Mouse (Mus musculus) heart, postnatal 14 days (tissue): ENCODE data around the gene Ankrd7. TPM values are rescaled to one million over a fixed set of nuclear protein-coding genes. Genes with fewer than 3 reads are reported as not detected.
A peak's percentile ranks its signal among the peaks of the same experiment; 100 is the strongest.
"Not testable (repeated sequence)": the region's sequence is repeated elsewhere in the genome, so short reads cannot be mapped to it uniquely, and the experiment has no call there.

Experiments
- DNase-seq, 2 experiments: peaks; one replicate each; pipeline ENCODE4 v3.0.0; 2021 to 2022
- intact Hi-C: fragments of 180-260 bp; cut with DNase I; formaldehyde crosslinking; loops from one replicate; pipeline ENCODE4 v1.15.1; 2025
- long read RNA-seq, 2 experiments: library from polyadenylated mRNA; stranded (forward); transcript quantifications; one replicate each; pipeline ENCODE4 v2.0.0; 2021
- total RNA-seq, 2 experiments: library from RNA; stranded (reverse); gene quantifications; 2 replicates each; pipeline ENCODE4 v1.2.3; 2021

Gene Ankrd7
- total RNA-seq: not detected
- long read RNA-seq, experiment 1: 0 reads
- long read RNA-seq, experiment 2: 0 reads

- no peak for DNase-seq
- intact Hi-C loops: no loop called here
Measured at GRCm38 (mm10) chr6:18866018-18866417, at the start of gene Ankrd7. TSS of gene Ankrd7 (plus strand) at chr6:18866318.

GRCm38 (mm10) chr6:18819343-18819742 is 46.8 kb upstream of the Ankrd7 start:
- intact Hi-C loops: loop anchor here (5.0 kb wide), 1 partner anchor 732 kb away; no protein-coding TSS in a partner anchor
- DNase-seq: peak; percentile 45 to 64

GRCm38 (mm10) chr6:18820246-18820645 is 45.9 kb upstream of the Ankrd7 start:
- no peak for DNase-seq
- intact Hi-C loops: loop anchor here (2.0 kb wide), 1 partner anchor 421 kb away; no protein-coding TSS in a partner anchor

GRCm38 (mm10) chr6:18822812-18823211 is 43.3 kb upstream of the Ankrd7 start:
- DNase-seq: no peak
- intact Hi-C loops: no loop called here

- intact Hi-C loops: no loop called here
- no peak for DNase-seq
Measured at GRCm38 (mm10) chr6:18832958-18833357, 33.2 kb upstream of the Ankrd7 start.

- intact Hi-C loops, DNase-seq: not testable (repeated sequence)
Measured at GRCm38 (mm10) chr6:18844529-18844928, 21.6 kb upstream of the Ankrd7 start.

- DNase-seq, intact Hi-C loops: not testable (repeated sequence)
Measured at GRCm38 (mm10) chr6:18845571-18845970, 20.5 kb upstream of the Ankrd7 start.

GRCm38 (mm10) chr6:18848051-18848701 is 17.9 kb upstream of the Ankrd7 start, which contains the start of gene Lsm8:
TSS of gene Lsm8 (plus strand) at chr6:18848579.
- peak; percentile 97 for DNase-seq
- intact Hi-C loops: no loop called here

GRCm38 (mm10) chr6:18848702-18849061 is 17.4 kb upstream of the Ankrd7 start:
- intact Hi-C loops: no loop called here
- DNase-seq: no peak

GRCm38 (mm10) chr6:18855323-18855722 is 10.8 kb upstream of the Ankrd7 start:
- no peak for DNase-seq
- intact Hi-C loops: no loop called here

- intact Hi-C loops: no loop called here
- DNase-seq: no peak
Measured at GRCm38 (mm10) chr6:18856487-18857078, 9.5 kb upstream of the Ankrd7 start.

GRCm38 (mm10) chr6:18889030-18889429 is 22.9 kb downstream of the Ankrd7 start:
- no peak for DNase-seq
- intact Hi-C loops: no loop called here

GRCm38 (mm10) chr6:18894142-18894541 is 28.0 kb downstream of the Ankrd7 start:
- intact Hi-C loops: no loop called here
- DNase-seq: no peak

GRCm38 (mm10) chr6:18907173-18907572 is 41.1 kb downstream of the Ankrd7 start:
- intact Hi-C loops: no loop called here
- DNase-seq: no peak

GRCm38 (mm10) chr6:18913179-18913578 is 47.1 kb downstream of the Ankrd7 start:
- intact Hi-C loops: no loop called here
- DNase-seq: no peak

- DNase-seq: no peak
- intact Hi-C loops: no loop called here
Measured at GRCm38 (mm10) chr6:18916021-18916420, 49.9 kb downstream of the Ankrd7 start.

GRCm38 (mm10) chr6:18916471-18916870 is 50.4 kb downstream of the Ankrd7 start:
- DNase-seq: no peak
- intact Hi-C loops: no loop called here

Other genes with a start within 250 kb of the Ankrd7 start
- gene Lsm8, start 17.7 kb upstream of the Ankrd7 start, total RNA-seq: 10 to 100 TPM; 20.1 to 26.7 TPM